Mouse (Mus musculus) right cerebral cortex, postnatal 4 days (tissue): ENCODE measurements around the gene H2-DMb1.

Source experiments
- DNase-seq: peaks from one replicate; pipeline ENCODE4 v3.0.0-alpha.2; 2022

The H2-DMb1 gene

DNA sequence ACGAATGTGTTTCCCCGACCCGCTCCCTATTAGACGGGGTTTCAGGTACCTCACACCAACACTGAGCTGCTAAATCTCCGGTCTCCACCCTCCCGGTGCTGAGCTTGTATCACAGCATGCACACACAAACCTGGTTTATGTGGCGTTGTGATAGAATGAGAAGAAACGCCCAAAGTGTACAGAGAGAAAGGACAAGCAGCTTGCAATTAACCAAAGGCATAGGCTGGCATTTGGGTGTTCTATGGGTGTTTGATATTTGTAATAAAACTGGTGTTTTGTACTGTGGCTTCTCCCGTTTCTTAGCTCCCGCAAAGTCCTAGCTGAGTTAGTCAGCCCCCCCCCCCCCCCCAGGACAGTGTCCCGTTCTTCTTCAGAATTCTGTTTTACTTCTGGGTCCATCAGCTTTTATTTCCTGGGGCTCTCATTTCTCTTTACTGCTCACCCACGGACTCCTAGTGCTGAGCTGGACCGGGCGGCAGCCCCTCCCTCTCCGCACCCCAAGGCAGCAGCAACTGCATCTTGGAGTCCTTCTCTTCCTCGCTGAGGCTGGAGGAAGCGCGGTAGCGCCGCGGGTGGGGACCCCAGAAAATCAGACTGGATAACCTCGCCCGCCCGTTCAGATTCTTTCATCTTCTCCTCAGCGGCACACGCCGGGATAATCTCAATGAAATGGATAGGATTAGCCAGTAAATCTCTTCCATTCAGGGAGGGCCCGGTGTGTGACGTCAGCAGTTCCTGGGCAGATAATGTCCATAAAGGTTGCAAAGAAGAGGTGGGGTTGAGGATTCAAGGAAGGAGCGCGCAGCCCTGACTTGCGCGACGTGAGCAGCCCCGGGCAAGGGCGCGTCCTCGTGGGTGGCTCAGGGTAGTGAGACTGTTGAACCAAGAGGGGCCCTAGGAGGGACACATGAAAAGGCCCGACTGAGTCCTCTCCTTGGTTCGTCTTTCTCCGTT lies 44.3 kb downstream of the H2-DMb1 start, which contains the start of gene Psmb8:
Gene Psmb8 (plus strand): TSS at position 781 of the 954 bp plus-strand sequence.
- DNase-seq, result peak; percentile 78

DNA sequence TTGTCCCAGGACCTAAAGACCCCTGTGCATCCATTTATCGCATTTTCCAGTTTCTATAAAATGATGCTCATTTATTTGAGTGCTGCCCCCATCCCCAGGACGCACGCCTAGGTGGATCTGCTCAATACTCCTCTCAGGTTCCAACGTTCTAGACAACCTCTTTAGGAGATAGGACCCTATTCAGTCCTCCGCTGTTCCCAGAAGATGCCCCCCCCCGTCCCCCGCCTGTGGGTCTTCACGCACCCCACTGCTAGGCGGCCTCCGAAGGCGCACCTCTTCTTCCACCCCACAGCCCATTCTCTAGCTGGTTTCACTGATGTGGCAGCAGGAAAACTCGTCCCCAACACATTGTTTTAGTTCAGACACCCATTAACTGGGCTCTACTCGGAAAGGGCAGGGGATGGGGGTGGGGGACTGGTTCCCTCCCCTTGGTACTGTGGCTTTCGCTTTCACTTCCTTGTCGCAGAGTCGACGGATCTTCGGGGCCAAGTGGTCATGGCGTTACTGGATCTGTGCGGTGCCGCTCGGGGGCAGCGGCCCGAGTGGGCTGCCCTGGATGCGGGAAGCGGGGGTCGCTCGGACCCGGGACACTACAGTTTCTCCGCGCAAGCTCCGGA lies 45.1 kb downstream of the H2-DMb1 start:
- DNase-seq, result no peak

DNA sequence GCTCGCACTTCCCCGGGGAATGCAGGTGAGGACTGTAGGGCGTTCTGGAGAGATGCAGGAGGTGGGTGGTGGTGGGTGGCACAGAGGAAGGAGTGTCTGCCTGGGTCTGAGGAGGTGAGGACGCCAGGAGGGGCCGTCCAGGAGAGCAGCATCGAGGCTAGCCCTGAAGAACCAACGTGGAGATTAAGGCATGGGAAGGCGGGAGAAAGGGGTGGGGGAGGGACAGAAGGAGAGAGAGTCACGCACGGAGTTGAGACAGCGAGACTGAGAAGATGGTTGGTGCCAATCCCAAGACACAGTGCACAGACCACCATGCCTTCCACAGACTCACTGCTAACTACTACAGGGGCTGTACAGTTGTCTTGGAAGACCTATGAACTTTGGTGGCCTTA lies 45.6 kb downstream of the H2-DMb1 start:
- no peak for DNase-seq

DNA sequence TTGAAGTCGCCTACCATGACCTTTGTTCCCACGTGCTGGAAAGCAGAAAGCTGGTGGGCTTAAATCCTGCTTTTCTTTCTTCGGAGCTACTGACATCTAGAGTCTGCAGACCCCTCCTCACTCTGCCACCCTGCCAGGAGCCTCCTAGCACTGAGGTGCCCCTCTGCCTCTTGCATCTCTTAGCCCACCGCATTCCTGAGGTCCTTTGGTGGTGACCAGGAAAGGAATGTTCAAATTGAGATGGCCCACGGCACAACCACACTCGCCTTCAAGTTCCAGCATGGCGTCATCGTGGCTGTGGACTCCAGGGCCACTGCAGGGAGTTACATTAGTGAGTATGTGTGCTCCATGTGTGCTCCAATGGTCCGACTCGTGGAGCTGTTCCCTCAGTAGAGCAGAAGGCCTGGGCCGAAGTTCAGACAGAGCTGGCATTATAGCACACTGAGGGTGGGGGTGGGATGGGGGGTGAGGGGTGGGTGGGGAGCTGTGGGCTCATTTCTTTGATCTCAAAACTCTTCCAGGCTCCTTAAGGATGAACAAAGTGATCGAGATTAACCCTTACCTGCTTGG lies 46.3 kb downstream of the H2-DMb1 start:
- DNase-seq, result no peak

GRCm38 (mm10) chr17:34200047-34200446 lies 47.2 kb downstream of the H2-DMb1 start:
- DNase-seq, result no peak

- no peak for DNase-seq
Observed at GRCm38 (mm10) chr17:34200772-34201505, 48.1 kb downstream of the H2-DMb1 start.

- DNase-seq, result no peak
Observed at GRCm38 (mm10) chr17:34201506-34202055, 48.7 kb downstream of the H2-DMb1 start.

- DNase-seq, result no peak
Observed at GRCm38 (mm10) chr17:34202760-34203442, 50.0 kb downstream of the H2-DMb1 start.

DNA sequence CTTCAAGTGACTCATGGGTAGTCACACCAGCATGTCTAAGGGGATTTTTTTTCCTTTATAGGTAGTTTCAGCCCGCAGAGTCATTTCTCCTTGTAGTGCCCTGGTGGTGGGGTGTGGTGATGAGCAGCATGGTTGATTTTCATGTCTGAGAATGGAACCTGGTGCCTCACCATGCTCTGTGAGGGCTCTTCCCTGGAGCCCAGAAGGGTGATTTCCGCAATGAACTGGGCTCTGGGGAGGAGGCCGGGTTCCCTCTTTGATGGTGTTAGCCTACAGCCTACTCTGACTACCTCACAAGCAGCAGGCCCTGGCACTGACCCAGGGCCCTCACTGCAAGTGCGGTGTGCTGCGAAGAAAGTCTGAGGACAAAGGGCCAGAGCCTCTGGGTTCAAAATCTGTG lies 50.6 kb downstream of the H2-DMb1 start, which contains the start of gene Tap2:
Gene Tap2 (plus strand): TSS at position 84 of the 400 bp plus-strand sequence.
- DNase-seq, result no peak

GRCm38 (mm10) chr17:34204303-34205010 lies 51.6 kb downstream of the H2-DMb1 start:
- DNase-seq, result peak; percentile 87

DNA sequence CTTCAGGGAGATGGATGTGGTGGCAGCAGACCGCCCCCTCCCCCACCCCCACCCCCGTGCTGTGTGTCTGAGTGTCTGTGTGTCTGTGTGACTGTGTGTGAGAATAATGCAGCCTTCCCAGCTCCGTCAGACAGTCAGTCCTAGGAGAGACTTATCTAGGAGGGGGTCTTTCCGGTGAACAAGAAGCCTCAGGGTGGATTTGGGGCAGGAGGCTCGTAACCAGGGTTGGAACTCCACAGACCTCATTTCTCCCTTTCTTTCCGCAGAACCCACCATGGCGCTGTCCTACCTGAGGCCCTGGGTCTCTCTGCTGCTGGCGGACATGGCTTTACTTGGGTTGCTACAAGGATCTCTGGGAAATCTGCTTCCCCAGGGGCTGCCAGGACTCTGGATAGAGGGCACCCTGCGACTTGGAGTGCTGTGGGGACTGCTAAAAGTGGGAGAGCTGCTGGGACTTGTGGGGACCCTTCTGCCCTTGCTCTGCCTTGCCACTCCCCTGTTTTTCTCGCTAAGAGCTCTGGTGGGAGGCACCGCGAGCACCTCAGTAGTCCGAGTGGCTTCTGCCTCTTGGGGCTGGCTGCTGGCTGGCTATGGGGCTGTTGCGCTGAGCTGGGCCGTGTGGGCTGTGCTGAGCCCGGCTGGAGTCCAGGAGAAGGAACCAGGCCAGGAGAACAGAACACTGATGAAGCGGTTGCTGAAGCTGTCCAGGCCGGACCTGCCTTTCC lies 52.3 kb downstream of the H2-DMb1 start:
- no peak for DNase-seq

GRCm38 (mm10) chr17:34205746-34206176 lies 52.9 kb downstream of the H2-DMb1 start:
- DNase-seq, result no peak

GRCm38 (mm10) chr17:34206731-34207130 lies 53.9 kb downstream of the H2-DMb1 start:
- DNase-seq, result no peak

DNA sequence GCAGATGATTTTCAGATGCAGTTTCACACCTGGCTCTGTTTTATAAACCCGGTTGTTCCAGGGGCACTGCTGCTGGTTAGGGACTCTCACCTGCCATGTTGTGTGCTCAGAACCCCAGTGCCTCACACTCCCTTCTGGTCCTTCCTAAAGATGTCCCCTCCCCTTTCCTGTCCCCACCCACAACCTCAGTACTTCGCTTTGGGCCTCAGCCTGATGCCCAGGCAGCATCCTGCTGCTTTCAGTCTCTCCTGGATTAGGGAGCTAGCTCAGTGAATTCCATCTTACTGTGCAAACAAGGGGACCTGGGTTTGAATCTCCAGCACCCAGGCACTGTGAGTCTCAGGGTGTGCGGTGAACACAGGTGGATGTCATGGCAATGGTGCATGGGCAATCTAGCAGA lies 54.6 kb downstream of the H2-DMb1 start:
- DNase-seq, result no peak

GRCm38 (mm10) chr17:34207866-34208265 lies 55.0 kb downstream of the H2-DMb1 start:
- DNase-seq, result no peak

- DNase-seq, result no peak
Observed at GRCm38 (mm10) chr17:34208421-34208820, 55.5 kb downstream of the H2-DMb1 start.

DNA sequence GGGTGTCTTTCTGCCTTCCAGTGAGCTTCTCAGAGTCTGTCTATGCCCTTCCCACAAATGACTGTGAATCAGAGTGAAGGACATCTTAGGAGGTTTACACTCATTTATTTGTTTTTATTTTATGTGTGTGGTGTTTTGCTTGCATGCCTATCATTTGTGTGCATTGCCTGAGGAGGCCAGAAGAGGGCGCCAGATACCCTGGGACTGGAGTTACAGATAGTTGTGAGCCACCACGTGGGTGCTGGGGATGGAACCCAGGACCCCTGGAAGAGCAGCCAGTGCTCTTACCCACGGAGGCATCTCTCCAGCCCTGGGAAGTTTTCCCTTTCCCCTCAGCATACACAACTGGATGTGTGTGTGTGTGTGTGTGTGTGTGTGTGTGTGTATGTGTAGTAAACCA lies 56.8 kb downstream of the H2-DMb1 start:
- no peak for DNase-seq
